Mouse (Mus musculus): ENCODE measurements at regions not wholly inside any gene's neighbourhood (a gene's known extent, or its start where the extent isn't known, plus 50 kb on each side); places are given as distances from the start of the nearest gene placed in this dataset.

DNA sequence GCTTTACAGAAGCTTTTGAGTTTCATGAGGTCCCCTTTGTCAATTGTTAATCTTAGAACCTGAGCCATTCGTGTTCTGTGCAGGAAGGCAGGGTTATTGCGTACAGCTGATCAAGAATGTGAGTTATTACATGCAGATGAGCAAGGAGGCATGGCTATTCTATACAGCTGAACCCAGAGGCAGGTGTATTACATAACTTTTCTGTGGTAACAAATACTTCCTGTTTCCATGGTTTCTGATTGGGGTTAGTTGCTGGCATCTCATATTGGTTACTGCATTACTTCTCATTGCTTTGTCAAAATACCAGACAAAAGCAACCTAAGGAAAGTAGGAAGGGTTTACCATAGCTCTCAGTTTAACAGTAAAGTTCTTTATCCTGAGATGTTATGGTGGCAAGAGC is 421.8 kb downstream of the Fgf9 start:
- DNase-seq = no peak

DNA sequence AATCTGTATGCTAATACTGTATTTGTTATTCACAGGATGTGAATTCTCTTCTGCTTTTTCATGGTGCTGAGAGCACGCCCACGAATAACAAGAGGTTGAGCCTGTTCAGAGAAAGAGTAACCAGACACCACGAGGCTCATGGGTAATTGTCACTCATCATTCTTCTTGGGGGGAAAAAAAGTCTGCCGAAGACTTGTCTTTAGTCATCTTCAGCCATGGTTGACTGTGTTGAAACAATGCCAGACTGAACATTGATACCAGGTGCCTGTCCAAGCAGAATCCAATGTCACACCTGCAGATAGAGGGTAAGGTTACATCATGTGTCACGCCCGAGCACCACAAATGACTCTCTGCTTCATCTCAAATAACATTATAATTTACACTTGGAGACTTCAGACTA is 418.5 kb downstream of the Fgf9 start:
- DNase-seq = no peak

DNA sequence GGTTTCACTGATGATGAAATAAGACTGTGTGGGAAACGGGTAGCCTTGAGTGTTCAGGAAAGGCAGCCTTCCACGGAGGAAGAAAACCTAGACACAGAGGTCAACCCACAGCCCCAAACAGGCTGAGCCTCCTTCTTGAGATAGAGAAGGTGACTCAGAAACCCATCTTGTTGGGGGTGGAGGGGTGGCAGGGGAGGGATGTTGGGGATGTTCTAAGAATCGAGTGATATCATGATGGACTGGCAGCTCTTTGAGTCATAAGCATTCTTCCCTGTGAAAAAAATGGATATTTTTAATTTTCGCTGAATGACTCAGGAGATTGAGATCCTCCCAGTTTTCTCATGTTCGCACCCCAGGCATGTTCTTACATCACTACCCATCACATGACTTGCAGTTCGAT is 417.5 kb downstream of the Fgf9 start:
- no peak for DNase-seq

DNA sequence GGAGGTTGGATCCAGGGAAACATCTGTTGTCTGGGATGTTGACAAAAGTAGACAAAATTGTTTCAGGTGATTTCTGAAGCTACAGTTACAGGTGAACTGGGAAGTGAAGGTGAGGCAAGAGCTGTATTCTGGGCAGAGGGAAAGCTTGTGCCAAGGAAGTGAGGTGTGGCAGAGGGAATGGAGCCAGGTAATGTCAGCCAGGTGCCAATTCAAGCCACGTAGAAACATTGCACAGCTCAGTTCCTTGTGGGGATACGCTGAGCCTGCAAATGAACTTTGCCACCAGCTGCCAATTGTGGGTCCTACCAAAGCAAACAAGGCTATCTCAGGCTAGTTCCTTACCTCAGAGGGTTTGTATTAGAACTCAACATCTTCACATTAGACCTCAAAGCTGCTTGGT is 410.1 kb downstream of the Fgf9 start:
- DNase-seq = no peak

DNA sequence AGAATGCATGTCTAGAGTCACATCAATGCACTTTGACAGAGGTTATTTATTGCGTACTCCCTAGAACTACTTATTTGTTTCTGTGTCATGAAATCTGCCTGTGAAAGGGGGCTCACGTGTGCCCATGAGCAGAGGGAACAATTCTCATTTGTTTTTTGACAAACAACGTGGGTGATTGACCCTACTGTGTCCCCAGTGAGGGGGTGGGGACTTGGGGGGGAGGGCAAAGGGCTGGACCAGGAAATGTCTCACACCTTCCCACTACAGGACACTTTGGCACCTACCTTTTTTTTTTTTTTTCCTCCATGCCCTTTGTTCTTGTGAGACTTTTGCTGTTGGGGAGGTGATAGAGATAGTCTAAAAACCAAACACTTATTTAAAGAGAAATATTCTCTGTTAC is 400.3 kb downstream of the Fgf9 start:
- no peak for DNase-seq

DNA sequence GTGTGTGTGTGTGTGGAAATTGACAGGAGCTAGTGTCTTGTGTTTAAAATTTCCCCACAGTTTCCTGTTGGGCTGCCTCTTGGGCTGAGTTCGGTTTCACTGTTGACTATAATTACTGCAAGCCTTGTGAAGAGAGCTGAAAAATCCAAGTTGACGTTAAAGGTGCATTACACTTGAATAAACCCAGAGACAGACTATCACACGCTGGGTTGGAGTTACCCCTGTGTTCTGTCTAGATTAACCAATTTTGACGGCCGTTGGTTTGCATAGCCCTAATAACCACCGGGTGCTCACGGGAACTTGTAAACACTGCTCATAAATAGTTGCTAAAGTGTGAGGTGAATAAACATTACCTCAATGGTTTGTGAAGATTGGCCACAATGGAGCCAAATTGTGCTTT is 398.1 kb downstream of the Fgf9 start:
- no peak for DNase-seq

DNA sequence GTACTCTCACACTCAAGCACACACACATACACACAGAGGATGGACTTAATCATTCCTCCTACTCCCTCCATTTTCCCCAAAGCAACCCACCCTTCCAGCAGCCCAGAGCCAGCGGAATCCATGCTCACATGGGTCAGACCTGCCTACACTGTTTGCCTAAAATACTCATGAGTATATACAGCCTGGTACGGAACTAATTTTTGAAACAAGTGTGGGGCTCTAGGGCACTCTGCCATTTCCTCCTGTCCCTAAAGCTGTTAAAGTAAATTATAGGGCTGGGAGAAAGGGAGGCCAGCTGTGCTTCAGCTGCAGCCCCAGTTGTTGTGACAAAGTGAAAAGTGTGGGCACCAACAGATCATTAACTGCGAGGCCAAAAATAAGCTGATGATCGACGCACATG is 397.5 kb downstream of the Fgf9 start:
- no peak for DNase-seq

DNA sequence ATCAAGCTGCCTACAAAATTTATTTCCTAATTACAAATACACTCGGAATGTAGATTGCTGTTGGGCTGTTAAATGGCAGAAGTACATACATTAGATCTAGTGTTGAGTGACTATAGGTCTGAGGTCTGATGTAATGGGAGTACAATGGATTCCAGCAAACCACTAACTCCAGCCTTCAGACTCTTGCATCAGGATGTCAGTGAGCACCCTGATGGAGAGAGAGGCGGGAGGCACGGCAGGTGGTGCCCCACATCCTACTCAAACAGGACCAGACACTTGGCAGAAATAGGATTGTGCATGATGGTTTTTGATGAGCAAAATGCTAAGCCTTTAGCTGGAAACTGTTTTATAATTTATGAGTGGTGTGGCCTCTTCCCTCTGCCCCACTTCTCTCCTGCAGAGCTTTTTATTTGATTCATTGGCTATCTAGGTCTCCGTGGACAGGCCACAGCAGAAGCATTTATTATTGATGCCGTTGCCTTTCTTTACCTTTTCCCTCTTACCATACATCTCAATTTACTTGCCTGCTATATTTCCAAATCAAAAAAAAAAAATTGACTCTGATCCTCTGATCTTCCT is 376.5 kb downstream of the Fgf9 start:
- no peak for DNase-seq

DNA sequence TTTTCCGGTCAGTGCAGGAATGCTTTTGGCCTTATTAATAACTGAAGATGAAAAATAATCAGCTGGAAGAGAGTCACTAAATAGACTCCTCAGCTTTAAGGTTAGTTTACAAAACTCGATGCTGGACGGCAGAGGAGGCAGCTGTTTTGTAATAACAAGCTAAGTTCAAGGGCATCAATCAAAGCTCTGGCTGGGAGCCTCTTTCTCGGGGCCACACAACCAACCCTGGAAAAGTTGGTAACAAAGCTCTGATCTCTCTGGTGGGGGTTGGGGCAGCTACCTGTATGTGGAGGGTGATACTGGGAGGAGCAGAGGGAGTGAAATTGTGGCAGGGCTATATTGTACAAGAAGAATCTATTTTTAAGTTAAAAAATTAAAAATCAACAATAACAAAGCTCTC is 374.1 kb downstream of the Fgf9 start:
- no peak for DNase-seq

DNA sequence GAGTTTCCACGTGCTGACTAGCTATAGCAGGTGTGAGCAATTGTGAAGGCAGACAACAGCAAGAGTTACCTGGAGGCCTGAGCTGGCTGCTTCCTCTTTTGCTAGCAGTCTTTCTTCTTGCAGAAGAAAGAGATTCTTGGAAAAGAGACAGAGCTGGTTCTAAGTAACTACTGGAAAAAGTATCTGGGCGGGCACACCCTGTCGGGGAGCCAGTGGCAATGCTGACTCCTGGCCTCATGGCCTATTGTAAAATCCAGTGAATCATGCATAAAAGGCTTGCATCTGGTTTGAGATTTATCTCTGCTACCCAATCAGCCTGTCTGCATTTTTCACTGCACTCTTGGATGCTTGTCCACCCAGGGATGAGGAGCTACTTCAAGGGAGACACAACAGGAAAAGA is 372.2 kb downstream of the Fgf9 start:
- DNase-seq = no peak

DNA sequence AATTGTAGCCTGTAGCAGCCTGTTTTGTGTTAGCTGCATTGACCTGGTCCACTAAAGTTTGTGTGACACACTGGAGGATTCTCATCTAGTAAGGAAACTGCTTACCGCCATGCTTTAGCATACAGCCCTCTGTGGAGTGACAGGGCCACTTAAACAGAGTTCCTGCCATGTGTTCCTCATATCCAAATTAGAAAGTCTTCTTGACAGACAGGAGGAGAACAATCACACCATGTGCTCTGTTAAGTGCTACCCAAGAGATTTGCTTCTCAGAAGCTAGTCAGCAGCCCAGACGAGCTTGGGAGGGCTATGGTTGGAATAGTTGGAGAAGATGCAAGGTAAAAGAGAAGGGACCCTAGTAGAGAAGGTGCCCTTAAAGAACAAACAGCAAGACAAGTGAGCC is 369.6 kb downstream of the Fgf9 start:
- no peak for DNase-seq

DNA sequence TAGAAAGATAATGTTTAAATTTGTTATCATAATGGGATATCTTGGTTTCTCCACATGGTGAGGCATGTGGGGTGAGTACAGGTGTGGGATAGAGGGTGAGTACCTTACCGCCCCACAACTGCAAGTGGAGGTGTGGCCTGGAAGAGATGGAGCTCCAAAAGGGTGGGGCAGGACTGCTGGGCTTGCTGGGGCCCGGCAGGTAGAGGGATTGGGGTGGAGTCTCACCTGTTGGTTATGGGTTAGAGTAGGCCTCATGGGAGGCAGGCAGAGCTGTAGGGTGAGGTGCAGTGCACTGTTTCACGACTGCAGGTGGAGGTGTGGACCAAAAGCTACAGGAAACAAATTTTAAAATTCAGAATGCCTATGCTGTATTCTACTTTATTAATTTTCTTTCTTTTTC is 365.7 kb downstream of the Fgf9 start:
- no peak for DNase-seq

DNA sequence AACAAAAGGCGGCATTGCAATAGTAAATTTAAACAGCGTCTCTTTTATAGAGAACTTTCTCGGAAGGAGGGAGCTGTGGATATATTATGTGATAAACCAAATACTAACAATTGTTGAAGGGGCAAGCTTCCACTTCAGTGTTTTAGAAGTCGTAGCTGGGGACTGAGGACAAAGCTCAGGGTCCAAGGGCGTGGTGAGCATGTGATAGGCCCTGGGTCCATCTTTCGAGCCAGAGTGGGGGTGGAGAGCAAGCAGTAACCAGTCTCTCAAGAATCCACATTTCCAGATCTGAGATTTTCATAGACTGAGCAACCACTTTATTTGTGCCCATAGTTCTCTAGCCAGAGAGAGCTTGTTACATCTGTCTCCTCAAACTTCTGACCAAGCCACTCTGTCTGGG is 356.1 kb downstream of the Fgf9 start:
- no peak for DNase-seq

DNA sequence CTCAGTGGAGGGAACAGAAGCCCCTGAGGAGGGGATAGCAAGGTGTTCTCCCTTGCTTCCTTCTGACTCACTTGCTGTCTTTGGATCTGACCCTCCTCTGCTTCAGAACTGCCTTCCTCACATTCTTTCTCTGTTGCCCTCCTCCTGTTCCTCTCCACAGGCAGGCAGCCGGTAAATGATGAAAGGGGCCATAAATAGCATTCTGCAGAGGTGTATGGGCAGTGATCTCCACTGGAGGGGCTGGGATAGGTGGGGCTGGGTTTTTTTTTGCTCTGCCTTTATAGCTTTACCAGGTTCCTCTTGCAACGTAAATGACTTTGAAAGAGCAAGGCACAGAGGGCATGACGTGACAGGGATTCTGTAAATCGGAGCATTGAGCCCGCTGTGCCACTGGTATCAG is 351.6 kb downstream of the Fgf9 start:
- no peak for DNase-seq

DNA sequence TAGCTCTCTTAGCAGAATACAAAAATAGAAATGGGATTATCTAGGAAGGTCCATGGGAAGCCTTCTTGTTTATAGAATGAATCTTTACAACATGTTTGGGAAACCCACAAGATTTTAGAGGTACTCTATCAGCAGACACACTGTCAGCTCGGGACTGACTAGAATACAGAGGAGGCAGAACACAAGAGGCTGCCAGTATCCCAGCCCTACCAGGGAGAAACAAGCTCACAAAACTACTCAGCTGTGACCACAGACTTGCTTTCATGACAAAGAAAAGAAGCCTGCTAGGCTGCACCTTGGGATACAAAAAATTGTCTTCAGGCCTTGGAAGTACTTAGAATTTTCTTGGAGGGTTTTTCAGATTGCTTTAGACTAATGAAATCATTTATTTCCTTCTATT is 347.2 kb downstream of the Fgf9 start:
- no peak for DNase-seq

DNA sequence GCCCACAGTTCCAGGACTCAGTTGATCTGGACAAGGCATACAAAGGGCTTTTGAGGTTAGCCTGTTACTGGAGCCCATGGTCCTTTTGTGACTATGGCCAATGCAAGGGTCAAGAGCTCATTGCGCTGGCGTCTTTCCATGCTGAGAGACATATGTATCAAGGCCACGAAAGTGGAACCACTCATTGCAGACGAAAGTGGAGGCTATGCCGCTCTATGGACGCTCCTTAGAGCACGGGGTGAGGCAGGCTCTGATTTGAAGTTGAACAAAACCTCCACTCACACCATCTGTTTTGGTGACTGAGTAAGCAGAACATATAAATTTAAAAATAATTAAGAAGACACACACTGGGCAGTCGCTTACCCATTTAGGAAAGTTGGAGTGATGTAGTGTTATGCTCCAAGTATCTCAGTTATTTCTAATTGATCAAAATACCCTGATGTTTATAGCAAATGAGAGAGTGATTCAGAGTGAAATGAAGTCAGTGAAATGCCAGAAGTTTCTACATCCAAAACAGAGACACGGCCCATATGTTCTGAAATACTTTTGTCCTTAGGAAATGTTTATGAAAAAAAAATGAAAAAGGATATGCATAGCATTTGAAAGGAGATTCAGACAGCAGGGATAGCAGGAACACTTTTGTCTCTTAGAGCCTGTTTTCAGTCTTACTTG is 321.8 kb downstream of the Fgf9 start:
- DNase-seq = no peak

DNA sequence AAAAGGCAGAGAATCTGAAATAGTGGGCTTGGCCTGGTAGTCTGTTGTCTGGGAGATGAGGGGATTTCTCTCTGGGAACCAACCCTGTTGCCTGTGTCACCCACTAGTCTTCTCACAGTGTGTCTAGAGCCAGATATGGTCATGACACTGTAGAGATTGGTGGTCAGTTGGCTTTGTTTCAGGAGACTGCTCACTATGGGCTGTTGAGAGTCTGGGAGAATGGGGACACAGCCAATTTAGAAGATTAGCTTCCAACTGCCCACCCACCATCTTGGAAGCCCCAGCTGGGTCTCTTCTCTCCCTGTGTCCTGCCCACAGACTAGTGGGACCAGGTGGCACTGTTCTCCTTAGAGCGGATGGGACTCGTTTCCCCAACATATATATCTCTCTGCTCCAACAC is 320.4 kb downstream of the Fgf9 start:
- DNase-seq = no peak

DNA sequence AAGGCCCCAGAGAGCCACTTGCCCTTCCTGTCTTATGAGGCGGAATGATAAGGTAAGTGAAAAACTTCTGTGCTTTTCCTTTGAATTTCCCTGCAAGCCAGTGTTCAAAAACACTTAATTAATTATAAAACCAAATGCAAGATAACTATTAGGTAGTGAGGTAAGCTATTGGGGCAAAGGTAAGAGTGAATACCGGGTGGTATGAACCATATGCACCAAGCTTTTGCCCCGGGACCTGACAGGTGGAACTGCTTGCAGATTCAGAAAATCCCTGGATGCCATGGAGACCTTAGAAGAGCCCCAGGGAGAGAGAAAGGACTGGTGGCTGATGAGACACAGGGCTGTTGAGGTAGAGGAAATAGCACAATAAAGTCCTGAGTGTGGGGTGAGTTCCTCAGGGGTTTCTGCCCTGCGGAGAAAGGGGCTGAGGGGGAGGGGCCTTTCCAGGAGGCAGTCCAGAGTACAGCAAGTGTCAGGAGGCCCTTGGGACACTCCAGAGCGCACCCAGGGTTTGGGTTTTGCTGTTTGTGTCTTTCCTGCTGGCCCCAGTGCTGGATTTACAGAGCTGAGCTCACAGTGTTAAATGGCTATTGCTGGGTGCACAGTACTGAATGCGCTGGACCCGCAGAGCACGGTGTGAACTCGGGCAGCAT is 317.1 kb downstream of the Fgf9 start:
- DNase-seq = no peak

DNA sequence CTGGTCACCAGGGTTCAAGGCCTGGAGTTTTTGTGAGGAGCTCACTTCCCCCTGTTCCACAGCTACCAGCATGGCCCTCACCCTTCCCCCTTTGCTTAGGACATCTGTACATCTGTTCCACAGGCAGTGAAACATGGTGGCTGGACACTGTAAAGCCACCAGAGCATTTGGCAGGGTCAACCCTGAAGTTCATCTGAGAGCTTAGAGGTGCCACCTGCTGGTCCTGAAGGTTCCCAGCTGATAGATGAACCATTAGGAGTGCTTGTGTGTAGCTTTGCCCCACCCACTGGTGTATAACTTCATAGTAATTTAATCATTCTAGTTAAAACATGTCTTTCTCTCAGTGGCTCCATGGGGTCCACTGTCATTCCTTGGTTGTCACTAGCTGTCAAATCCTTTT is 304.7 kb downstream of the Fgf9 start:
- no peak for DNase-seq

DNA sequence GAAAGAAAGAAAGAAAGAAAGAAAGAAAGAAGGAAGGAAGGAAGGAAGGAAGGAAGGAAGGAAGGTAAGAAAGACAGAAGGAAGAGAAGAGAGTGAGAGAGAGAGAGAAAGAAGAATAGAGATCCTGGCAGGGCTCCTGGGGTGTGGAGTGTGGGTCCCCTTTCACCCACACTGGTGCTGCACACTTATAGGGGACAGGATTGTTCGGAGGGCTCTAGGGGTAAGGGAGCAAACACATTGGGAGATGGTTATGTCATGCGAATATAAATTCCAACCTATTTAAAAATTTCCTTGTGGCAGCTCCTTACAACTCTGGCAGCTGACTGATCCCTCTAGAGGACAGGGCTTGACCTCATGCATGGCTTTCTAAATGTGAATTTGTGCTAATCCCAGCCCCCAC is 286.5 kb downstream of the Fgf9 start:
- DNase-seq = no peak

DNA sequence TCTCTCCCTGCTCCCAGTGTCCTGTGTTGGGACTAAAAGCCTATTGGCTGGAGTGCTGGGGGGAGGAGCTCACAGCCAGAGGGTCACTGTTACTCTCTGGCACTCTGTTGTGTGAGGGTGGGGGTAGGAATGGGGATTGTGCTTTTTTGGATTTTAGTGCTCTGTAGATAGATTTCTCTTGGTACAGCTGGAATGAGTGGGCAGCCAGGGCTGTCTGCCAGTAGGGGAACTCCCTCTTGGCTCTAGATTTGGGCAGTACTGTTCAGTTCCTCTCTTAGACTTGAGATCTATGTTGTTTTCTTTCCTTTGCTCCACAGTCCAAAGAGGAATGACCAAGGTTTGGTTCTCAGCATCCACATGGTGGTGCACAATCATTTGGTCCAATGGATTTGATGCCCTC is 282.6 kb downstream of the Fgf9 start:
- DNase-seq = peak; percentile 7 to 23

DNA sequence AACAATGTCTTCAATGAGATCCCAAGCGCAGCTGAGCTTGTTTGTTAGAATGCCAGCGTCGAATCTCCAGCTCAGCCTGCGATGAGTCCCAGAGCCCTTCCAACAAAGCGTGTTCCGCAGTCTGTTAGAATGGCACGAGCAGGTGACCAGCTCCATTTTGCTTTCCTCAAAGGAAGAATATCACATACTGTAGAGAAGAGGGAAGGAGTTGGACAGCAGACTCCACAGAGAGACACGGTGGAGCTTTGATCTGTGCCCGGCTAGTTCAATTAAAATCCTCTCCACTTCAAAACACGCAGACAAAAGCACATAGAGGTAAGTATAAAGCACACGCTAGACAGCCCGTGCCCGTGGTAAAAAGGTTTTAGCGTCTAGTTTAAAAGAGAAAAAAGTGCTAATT is 265.8 kb downstream of the Fgf9 start:
- DNase-seq = no peak

DNA sequence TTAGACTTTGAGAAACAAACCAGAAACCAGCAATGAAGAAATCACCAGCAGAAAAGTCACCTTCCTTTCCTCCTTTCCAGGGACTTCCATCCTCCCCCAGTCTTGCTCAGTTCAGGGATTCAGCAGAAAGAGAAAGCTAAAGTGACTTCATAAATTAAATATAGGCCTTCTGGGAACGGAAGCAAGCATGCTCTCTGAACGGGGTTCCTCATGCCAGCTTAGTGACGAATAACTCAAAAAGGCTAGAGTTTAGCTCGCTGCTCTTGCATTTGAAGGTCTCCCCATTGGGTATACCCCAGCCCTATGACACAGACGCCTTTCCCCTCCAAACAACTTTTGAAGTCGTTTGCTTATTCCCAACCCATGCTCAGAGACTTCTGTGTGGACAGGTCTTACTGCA is 252.8 kb downstream of the Fgf9 start:
- no peak for DNase-seq

DNA sequence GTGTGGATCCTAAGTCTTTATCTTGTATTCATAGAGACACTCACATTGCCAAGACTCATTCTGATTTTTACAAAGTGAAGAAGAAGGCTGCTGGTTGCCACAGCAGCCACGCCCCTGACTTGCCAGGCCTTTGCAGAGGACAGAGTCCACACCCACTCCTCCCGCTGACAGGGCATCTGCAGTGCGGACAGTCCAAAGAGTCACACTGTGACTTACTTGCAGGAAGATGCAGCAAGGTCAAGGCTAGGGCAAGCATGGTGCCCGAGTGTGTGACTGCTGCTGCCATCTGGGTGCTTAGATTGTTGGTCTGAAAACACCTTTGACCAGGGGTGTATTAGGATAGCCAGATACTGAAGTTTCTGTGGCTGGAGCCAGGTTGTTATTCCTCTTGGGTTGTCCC is 252.1 kb downstream of the Fgf9 start:
- DNase-seq = no peak

DNA sequence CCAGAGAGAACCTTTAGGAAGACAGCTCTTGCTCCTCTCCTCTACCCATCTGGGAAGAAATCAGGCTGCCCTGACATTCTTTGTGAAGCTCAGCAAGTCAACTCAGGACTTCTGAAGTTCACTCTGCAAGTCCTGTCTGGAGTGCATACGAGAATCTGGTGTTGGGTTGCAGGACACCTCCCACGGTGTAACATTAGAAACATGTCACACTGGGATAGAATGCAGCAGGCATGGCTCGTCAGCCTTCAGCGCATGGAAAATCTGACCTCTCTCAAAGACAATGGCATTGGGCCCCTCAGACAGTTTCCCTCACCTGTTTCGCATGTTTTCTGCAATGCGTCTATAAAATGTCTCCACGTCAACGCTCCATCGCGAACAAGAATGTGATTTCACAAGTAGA is 251.5 kb downstream of the Fgf9 start:
- DNase-seq = no peak

Data from layer of hippocampus, postnatal 36 days (tissue).